Mouse (Mus musculus) kidney, embryonic 15.5 days (tissue): ENCODE measurements around the gene Vmn2r7. TPM values are rescaled to one million over a fixed set of nuclear protein-coding genes. Genes with fewer than 3 reads are reported as not detected.
"Not testable (repeated sequence)": the region's sequence is repeated elsewhere in the genome, so short reads cannot be mapped to it uniquely, and the experiment has no call there.

ENCODE experiments used
- ATAC-seq: fragments of 200-750 bp; cut with Nextera tagmentation; replicated peaks from 2 replicates; pipeline ENCODE4 v1.8.0; 2017; ENCODE audit warnings: moderate TSS enrichment; ENCODE audit not compliant: low FRiP score
- H3K27ac ChIP-seq: fragments of 300-500 bp; sonication (generic); 2 replicates; pipeline ENCODE4 v1.5.1; 2015; ENCODE audit warnings: mild to moderate bottlenecking, inconsistent platforms
- H3K27me3 ChIP-seq: fragments of 300-500 bp; sonication (generic); 2 replicates; pipeline ENCODE4 v1.6.1; 2015; ENCODE audit warnings: inconsistent platforms
- H3K36me3 ChIP-seq: fragments of 300-500 bp; sonication (generic); 2 replicates; pipeline ENCODE4 v1.6.1; 2015; ENCODE audit warnings: inconsistent platforms
- H3K4me1 ChIP-seq: fragments of 300-500 bp; sonication (generic); 2 replicates; pipeline ENCODE4 v1.6.1; 2015; ENCODE audit warnings: inconsistent platforms
- H3K4me2 ChIP-seq: fragments of 300-500 bp; sonication (generic); 2 replicates; pipeline ENCODE4 v1.6.1; 2015; ENCODE audit warnings: moderate library complexity, mild to moderate bottlenecking, inconsistent platforms
- H3K4me3 ChIP-seq: fragments of 300-500 bp; sonication (generic); replicated peaks from 2 replicates; pipeline ENCODE4 v1.5.1; 2015; ENCODE audit warnings: mild to moderate bottlenecking, inconsistent platforms
- H3K9ac ChIP-seq: fragments of 300-500 bp; sonication (generic); 2 replicates; pipeline ENCODE4 v1.6.1; 2015; ENCODE audit warnings: mild to moderate bottlenecking, inconsistent platforms
- H3K9me3 ChIP-seq: fragments of 300-500 bp; sonication (generic); replicated peaks from 2 replicates; pipeline ENCODE4 v1.6.1; 2016; ENCODE audit warnings: inconsistent platforms
- WGBS: fragments of 180-500 bp; shearing (Covaris S2); methylation state at CpG from one replicate; pipeline ENCODE4 v1.1.7; 2015; ENCODE audit warnings: mixed read lengths; 5-methylcytosine and 5-hydroxymethylcytosine counted together
- polyA plus RNA-seq: library from polyadenylated mRNA; unstranded; fragments of >200 nt; fragmentation: Nextera tagmentation; extraction: Ambion mirVana; gene quantifications from 2 replicates; pipeline ENCODE4 v1.2.1, GENCODE M21; 2015

Gene Vmn2r7
- polyA plus RNA-seq, 1 experiment from 2014 or later = not detected

DNA sequence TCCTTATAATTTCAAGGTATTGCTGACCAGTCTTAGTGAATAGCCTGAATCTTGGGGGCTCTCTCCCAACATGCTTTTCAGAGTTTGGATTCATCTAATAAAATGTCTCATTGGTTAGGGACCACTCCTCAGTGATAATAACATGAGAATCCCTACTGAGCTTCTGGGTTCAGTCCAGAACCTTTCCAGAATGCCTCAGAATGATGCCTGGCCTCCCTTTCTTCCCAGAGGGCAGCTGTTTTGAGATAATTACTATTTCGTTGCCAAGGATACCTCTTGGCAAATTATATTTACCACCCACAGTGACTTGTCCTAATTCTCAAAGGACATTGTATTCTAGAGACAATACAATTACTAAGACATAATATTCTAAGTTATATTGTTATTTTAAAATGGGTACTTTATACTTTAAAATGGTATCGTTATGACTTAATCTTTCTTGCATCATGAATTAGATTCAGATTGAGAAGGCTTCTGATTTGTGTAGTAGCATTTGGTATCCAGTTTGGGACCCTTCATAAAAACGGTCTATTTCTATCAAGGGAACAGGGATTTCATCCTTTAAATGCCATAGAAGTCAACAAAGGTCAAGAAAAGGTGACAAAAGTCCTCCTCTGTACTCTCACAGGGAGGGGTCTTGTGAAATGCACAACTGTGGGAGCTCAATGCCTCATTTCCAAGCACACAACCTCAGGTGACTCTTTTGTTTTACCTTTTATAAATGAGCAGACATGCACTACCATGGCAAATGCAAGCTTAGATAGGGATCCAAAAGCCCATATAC, 117.2 kb downstream of the Vmn2r7 start:
- H3K27ac ChIP-seq, H3K4me1 ChIP-seq, H3K4me3 ChIP-seq, ATAC-seq, H3K9ac ChIP-seq, H3K4me2 ChIP-seq, H3K9me3 ChIP-seq, H3K27me3 ChIP-seq, H3K36me3 ChIP-seq: not testable (repeated sequence)
- 78% methylated on average over 3 of the region's 3 CpGs for WGBS

DNA sequence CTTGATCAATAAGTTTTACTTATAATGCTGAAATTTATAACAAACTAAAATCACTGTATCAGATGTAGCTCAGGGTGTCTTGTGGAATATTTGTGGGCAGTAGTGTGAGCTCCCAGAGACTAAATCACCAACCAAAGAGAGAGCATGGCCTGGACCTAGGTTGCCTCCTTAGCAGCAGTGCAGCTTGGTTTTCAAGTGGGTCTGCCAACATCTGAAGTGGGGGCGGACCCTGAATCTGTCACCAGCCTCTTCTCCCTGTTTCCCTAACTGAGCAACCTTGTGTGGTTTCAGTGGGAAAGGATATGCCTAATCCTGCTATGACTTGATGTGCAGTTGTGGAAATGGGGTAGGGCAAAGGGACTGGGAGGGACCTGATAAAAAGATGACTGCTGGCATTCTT, 118.8 kb downstream of the Vmn2r7 start:
- H3K9me3 ChIP-seq, H3K27ac ChIP-seq, ATAC-seq, H3K4me2 ChIP-seq, H3K27me3 ChIP-seq, H3K4me1 ChIP-seq, H3K4me3 ChIP-seq, H3K36me3 ChIP-seq, H3K9ac ChIP-seq: not testable (repeated sequence)
- 87% methylated on average over 1 of the region's 1 CpGs for WGBS

DNA sequence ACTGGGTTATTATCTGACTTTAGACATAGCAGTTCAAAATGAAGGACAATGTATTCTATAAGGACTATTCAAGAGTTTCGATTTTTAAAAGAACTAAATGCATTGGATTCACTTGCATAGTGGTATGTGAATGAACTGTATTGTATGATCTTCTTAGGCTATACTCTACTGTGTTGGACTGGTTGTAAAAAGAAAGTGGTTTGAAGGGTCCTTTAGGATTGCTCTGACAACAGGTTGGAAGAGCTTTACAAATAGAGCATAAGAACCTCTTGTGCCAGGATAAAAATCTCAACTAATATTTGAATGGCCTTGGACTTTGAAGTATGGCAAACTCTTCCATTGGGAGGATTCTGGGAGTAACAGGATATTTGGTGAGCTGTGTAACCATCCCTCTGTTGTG, 168.5 kb downstream of the Vmn2r7 start:
- not testable (repeated sequence) for H3K27me3 ChIP-seq, H3K4me3 ChIP-seq, H3K4me2 ChIP-seq, ATAC-seq, H3K36me3 ChIP-seq, H3K4me1 ChIP-seq, H3K9ac ChIP-seq, H3K27ac ChIP-seq, H3K9me3 ChIP-seq
- WGBS = 88% methylated on average over 1 of the region's 1 CpGs
